Mouse (Mus musculus) spleen, postnatal 36 days (tissue): ENCODE measurements around the gene Ccdc65.

ENCODE experiments used
- DNase-seq, 2 experiments: peaks; one replicate each; pipeline ENCODE4 v3.0.0; 2022; ENCODE audit warnings: low spot score in 2 of 2, mixed read lengths in 1 of 2

The Ccdc65 gene

DNA sequence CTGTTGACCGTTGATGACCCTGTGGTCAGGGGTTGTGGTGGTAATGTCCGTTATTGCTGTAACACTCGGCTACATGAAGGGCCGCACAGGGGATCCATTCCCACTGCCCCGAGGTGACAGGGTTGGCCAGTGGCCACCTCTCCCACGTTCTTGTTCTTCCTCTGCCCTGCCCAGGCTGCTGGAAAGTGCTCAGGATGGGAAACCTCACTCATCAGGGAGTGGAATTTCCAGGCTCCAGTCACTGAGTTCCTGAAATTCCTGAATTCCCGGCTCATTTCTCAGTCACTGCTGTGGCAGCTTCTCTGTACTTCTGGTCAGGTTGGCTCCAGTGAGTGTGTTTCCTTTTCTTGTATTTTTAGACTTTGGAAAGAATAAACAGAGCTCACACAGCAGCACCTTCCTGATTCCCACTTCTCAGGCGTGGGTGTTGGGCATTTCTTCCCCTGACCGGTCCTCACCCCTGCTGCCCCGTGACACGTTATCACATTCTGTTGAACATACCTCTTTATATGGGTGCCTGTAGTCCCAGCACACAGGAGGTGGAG is 15.8 kb upstream of the Ccdc65 start:
- no peak for DNase-seq

DNA sequence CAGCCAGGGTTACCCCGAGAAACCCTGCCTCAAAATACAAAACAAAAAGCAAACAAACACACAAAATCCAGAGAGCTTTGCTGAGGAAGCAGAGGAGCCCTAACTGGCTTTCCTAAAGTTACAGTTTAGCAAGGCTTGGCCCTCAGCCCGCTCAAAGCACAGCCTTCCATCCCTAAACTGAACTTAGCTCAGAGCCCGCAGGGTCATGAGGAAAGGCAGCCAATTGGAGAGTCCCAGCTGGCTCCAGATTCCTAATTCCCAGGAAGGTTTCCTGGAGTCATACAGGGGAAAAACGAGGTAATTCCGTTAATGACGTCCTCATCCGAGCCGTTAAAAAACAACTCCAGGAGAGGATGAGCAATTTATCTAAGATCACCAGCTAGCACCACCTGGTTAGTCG is 12.3 kb upstream of the Ccdc65 start:
- no peak for DNase-seq

GRCm38 (mm10) chr15:98696216-98696615 is 11.8 kb upstream of the Ccdc65 start:
- no peak for DNase-seq

GRCm38 (mm10) chr15:98699190-98700105 is 8.6 kb upstream of the Ccdc65 start:
- peak; percentile 57 to 67 for DNase-seq

DNA sequence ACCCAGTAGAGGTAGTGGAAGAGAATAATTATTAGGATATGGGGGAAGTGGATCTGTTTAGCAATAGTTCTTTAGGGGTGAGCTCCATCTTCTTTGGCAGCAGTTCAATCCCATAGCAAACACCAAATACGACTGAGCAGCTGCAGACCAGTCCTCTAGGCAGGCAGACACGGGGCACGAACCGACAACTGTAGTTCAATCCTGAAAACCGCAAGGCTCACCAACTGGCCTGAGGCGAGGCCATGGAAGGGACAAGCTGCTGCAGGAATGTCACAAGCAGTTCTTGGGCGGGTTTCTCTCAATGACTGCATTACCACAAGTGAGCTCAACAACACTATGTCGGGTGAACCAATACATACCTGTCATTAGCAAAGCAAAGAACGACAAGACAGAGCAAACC is 3.7 kb upstream of the Ccdc65 start:
- DNase-seq = no peak

DNA sequence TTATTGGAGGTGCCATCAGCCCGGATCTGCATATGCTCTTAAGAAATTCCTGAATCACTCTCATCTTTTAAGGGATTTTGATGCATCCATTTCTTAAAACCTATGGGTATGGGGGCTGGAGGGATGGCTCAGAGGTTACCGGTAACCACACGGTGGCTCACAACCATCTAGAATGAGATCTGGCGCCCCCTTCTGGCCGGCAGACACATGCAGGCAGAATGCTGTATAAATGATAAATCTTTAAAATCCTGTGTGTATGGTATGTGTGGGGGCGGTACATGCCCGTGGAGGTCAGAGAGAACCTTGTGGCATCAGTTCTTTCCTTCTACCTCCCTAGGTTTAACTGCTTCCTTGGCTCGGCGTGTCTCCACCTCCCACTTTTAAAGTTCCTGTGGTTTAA is 2.4 kb downstream of the Ccdc65 start:
- DNase-seq = peak; percentile 56 to 60

- DNase-seq = no peak
Observed at GRCm38 (mm10) chr15:98714230-98714652, 6.2 kb downstream of the Ccdc65 start.

DNA sequence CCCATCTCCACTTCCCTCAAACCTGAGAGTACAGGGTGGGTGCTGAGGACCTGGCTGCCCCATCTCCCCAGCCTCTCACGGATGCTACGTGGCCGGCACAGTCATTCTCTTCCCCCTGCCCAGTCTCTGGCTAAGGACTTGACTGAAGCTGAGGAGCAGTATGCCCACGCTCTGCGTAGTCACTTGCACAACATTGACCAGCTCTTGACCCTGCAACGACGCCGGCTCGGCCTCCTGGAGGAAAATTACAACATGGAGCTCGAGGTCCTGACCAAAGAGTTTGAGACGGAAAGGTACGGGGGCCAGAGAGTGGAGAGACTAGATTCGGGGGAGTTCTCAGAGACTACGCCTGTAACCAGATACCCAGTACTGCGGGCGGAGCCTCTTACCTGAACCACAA is 9.3 kb downstream of the Ccdc65 start:
- no peak for DNase-seq

GRCm38 (mm10) chr15:98722191-98722590 is 14.2 kb downstream of the Ccdc65 start:
- no peak for DNase-seq

- DNase-seq = no peak
Observed at GRCm38 (mm10) chr15:98722854-98723253, 14.8 kb downstream of the Ccdc65 start.

DNA sequence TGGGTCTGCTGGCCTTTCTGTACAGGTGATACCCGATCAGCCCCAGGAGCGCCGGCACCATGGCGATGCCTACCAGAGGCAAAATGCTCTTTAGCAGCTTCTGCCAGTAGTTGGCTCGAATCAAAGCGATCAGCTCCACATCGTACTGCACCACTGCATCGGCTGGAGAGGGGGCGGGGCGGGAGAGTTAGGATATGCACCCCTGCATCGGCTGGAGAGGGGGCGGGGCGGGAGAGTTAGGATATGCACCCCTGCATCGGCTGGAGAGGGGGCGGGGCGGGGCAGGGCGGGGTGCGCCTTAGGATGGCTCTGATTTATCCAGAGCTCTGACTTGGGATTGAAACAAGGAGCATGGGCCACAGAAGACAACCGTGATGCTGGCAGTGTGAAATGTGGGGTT is 16.4 kb downstream of the Ccdc65 start:
- no peak for DNase-seq

GRCm38 (mm10) chr15:98726079-98726478 is 18.1 kb downstream of the Ccdc65 start:
- no peak for DNase-seq

DNA sequence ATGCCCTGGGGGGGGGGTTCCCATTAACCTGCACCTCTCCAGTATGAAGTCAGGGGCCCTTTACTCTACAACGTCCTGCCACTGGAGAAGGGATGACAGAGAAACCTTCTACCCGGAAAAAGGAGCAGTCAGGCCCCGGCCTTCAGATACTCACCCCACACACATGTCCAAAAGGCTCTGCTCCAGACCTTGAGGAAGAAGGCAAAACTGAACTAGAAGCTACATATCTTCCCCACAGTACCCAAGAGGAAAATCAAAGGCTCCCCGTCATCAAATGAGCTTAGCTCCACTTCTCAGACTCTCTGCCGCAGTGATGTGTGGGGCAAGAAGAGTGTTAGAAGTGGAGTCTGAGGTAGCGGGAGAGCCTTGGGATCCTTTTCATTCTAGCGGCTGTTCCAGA is 18.7 kb downstream of the Ccdc65 start:
- no peak for DNase-seq

DNA sequence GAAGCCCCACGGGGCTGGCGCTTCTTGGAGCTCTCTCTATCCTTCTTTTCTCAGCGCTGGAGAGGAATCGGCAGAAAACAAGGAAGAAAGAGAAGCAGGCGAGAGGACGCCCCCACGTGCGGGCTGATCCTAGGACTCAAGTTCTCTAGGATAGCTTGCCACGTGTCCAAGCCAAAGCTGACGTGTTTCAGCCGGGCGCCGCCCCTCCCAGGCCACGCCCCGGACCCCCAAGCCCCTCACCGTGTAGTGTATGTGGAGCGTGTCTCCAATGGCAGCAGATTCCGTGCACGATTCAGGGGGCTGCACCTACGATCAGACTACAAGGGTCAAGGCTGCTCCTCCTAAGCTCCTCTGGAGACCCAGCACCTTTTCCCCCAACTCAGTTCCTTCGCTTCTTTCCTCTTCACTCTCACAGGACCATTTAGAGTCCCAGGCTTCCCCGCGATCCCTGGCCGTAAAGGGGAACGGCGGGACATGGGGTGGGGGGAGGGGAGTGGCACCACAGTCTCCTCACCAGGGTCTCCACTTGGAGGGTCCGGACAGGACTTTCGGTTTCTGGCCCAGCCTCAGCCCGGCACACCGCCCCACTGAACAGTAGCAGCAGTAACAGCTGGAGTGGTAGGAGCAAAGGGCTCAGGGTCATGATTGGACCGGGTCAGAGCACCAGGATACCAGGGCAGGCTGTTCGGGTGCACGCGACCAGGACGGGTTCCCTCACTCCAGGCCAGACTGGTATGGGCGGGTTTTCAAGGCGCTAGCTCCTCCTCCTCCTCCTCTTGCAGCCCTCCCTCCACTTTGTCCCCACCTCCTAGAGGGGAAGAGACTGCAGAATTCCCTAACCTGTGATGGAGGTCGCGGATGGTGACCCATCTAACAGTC is 19.7 kb downstream of the Ccdc65 start, which contains the start of gene Fkbp11:
TSS of gene Fkbp11 (minus strand) at position 756 of the 879 bp plus-strand sequence.
- peak; percentile 48 to 56 for DNase-seq

GRCm38 (mm10) chr15:98728366-98728765 is 20.4 kb downstream of the Ccdc65 start:
- no peak for DNase-seq

DNA sequence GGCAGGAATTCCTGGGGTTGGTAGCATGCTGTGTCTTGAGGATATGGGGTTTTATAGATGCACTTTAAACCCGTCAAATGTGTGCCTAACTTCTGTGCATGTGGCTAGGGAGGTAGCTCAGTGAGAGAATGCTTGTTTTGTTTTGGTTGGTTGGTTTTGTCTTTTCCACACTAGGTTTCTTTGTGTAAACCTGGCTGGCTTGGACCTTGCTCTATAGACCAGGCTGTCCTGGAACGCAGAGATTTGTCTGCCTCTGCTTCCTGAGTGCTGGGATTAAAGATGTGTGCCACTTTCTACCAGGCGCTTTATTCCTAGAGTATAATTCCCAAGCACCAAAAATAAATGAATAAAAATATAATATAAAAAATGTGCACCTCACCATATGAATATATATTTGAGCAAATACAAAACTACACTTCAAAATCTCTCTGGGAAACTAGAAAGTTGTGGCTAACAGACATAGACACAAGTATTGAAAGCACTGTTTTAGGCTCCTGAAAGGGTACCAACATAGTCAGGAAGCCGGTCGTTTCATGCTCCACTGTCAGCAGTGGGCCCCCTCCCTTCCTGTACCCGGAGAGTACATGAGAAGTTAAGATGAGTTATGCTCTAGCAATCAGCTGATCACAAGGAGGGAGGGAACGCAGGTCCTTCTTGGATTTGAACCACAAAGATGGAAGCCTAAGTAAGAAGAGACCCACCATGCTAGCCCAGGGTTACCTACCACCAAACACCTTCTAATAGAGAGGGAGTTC is 22.0 kb downstream of the Ccdc65 start:
- peak; percentile 68 to 71 for DNase-seq

GRCm38 (mm10) chr15:98730790-98731189 is 22.8 kb downstream of the Ccdc65 start:
- DNase-seq = peak; percentile 46 to 47

GRCm38 (mm10) chr15:98732006-98732531 is 24.1 kb downstream of the Ccdc65 start:
- no peak for DNase-seq

GRCm38 (mm10) chr15:98733370-98733769 is 25.4 kb downstream of the Ccdc65 start:
- DNase-seq = no peak

DNA sequence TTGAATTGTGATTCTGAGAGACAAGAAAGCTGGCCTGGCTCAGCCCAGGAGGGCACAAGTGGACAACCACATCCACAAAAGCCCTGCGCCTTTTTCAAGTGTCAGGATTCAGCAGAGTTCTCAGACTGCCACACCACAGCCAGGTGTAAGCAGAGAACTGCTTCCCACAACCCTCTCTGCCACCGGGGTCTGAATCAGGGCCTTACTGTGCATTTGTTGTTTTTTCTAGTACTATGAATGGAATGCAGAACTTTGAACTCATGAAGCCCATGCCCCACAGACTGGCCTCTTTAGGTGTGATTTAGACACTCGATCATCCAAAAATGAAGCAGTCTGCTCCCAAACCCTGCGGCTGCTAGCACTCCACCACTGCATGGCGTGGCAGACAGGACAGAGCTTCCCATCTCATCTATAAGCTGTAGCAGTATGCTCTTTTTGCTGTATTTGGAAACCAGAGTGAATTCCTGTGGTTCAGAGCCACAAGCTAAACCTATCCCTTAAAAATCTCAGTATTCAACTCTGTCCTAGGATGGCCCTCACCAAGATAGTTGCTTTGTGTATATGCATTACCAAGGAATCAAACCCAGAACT is 26.1 kb downstream of the Ccdc65 start:
- DNase-seq = no peak

GRCm38 (mm10) chr15:98736521-98736920 is 28.5 kb downstream of the Ccdc65 start:
- no peak for DNase-seq
